Mouse (Mus musculus) liver, embryonic 16.5 days (tissue): ENCODE results near the gene Trip6. TPM values are rescaled to one million over a fixed set of nuclear protein-coding genes. Genes with fewer than 3 reads are reported as not detected.
A peak's percentile ranks its signal among the peaks of the same experiment; 100 is the strongest.

Experiments
- ATAC-seq: fragments of 200-750 bp; cut with Nextera tagmentation; 2 replicates; pipeline ENCODE4 v1.8.0; 2017; ENCODE audit warnings: low read depth, mild to moderate bottlenecking, moderate number of reproducible peaks, moderate library complexity
- H3K27ac ChIP-seq: fragments of 300-500 bp; sonication (generic); 2 replicates; pipeline ENCODE4 v1.5.1; 2014; ENCODE audit warnings: mild to moderate bottlenecking, low read length
- H3K27me3 ChIP-seq: fragments of 300-500 bp; sonication (generic); 2 replicates; pipeline ENCODE4 v1.6.1; 2014; ENCODE audit warnings: low read depth, low read length, mixed read lengths; ENCODE audit not compliant: control insufficient read depth, insufficient read depth
- H3K36me3 ChIP-seq: fragments of 300-500 bp; sonication (generic); 2 replicates; pipeline ENCODE4 v1.6.1; 2014; ENCODE audit warnings: mild to moderate bottlenecking; ENCODE audit not compliant: control insufficient read depth, insufficient read depth
- H3K4me1 ChIP-seq: fragments of 300-500 bp; sonication (generic); 2 replicates; pipeline ENCODE4 v1.6.1; 2014; ENCODE audit warnings: low read depth, low read length, mixed read lengths; ENCODE audit not compliant: control insufficient read depth
- H3K4me2 ChIP-seq: fragments of 300-500 bp; sonication (generic); 2 replicates; pipeline ENCODE4 v1.6.1; 2014; ENCODE audit warnings: low read depth, low read length, mixed read lengths
- H3K4me3 ChIP-seq: fragments of 300-500 bp; sonication (generic); 2 replicates; pipeline ENCODE4 v1.5.1; 2014; ENCODE audit warnings: low read depth, mild to moderate bottlenecking, low read length
- H3K9ac ChIP-seq: fragments of 300-500 bp; sonication (generic); 2 replicates; pipeline ENCODE4 v1.6.1; 2014; ENCODE audit warnings: low read depth, low read length
- H3K9me3 ChIP-seq: fragments of 300-500 bp; sonication (generic); replicated peaks from 2 replicates; pipeline ENCODE4 v1.6.1; 2016; ENCODE audit warnings: low read length; ENCODE audit not compliant: control insufficient read depth
- WGBS: fragments of 180-500 bp; shearing (Covaris S2); extraction: QIAGEN DNeasy Blood & Tissue Kit; methylation state at CpG from one replicate; pipeline ENCODE4 v1.1.7; 2014; ENCODE audit not compliant: insufficient replicate concordance; 5-methylcytosine and 5-hydroxymethylcytosine counted together
- microRNA-seq: library from miRNA; unstranded; fragments of <30 nt; microRNA quantifications from one replicate; pipeline ENCODE4, GENCODE M21; 2016
- polyA plus RNA-seq: library from polyadenylated mRNA; unstranded; fragments of >200 nt; fragmentation: Nextera tagmentation; extraction: Ambion mirVana; gene quantifications from 2 replicates; pipeline ENCODE4 v1.2.1, GENCODE M21; 2015

Trip6 gene
- polyA plus RNA-seq, 1 experiment from 2014 or later: 9.6 TPM

DNA sequence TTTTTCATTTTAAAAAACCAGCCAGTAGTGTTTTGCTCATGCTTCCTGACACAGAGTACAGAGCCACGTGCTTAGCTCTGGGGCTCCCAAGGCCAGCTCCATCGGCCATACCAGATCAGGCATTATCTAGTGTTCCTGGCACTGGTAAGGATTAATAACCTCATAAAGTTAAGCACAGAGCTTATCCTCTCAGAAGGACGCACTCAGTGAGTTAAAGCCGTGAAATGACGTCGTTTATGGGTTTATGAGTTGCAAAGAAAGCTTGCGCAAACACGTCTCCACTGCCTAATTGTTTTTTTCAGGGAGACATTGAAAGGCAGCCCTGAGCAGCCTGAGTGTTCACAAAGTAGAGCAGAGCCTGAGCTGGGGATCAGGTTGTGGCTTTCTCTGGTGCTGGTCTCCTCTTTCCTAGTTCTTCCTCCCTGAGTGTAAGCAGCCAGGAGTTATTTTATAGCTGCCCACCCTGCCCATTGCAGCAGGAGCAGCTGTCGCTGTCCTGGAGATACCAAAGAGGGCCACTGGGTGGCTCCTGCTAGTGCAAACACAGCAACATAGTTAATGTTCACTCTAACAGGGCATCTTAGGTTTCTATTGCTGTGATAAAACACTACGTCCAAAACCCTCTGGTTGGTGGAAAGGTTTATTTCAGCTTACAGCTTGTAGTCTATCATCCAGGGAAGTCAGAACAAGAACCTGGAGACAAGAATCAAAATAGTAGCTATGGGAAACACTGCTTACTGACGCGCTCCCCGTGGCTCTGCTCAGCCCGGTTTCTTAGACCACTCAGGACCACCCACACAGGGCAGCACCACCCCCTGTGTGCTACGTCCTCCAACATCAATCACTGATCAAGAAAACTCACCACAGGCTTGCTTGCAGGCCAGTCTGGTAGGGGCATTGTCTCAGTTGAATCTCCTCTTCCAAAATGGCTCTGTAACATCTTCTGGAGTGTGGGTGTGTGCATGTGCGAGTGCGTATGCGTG, 36.6 kb downstream of the Trip6 start:
- H3K4me1 ChIP-seq: no peaks in the 10 kb centered on the region
- H3K4me3 ChIP-seq: no peak overlapping the region
- no peaks in the 10 kb centered on the region for H3K9me3 ChIP-seq
- WGBS: 48% methylated on average over 18 of the region's 18 CpGs
- H3K9ac ChIP-seq: no peak overlapping the region
- ATAC-seq: no peak
- no peak overlapping the region for H3K27ac ChIP-seq
- H3K4me2 ChIP-seq: no peak overlapping the region
- H3K36me3 ChIP-seq: no peaks in the 10 kb centered on the region
- H3K27me3 ChIP-seq: no peaks in the 10 kb centered on the region

DNA sequence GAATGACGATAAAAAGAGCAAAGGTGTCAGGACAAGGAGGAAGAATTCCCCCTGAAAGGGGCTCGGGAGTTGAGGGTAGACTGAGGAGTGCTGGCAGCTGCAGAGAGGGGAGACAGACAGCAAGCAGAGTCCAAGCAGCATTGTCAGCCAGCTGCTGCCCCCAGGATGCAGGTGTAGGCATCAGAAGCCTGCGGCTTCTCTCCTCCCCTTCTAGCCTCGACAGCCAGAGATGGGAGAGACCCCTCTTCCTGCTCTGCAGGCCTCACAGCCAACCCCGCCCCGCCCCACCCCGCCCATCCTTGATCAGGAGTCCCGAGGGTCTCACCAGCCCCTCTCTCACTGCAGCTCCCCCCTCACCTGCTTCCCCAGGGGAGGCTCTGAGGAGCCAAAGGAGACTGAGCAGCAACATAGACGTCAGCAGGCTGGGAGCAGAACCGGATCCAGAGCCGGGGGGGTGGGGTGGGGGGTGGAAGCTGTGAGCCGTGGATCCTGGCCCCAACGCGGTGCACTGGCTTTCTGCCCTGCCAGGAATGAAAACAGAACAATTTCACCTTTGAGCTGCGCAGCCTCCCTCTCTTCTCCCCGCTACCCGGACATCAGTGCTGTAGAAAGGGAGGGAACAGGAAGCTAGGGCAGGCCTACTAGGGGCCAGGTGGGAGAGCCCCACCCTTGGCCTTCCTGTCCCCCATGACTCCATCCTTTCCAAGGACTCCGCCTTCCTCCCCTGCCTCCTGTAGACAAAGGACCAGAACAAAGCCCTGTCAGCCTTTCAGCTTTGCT, 45.9 kb downstream of the Trip6 start:
- Histone ChIP-seq H3K9ac (no peak overlapping the region), H3K36me3 (no peaks in the 10 kb centered on the region), H3K4me3 (no peak overlapping the region), H3K4me1 (peaks cover 5% of the 10 kb centered on the region), H3K27ac (no peak overlapping the region), H3K9me3 (no peaks in the 10 kb centered on the region), H3K27me3 (no peaks in the 10 kb centered on the region), H3K4me2 (no peak overlapping the region)
- ATAC-seq: peak; percentile 11; the same call in 1 of the 2 replicates
- WGBS: 16% methylated on average over 16 of the region's 18 CpGs

DNA sequence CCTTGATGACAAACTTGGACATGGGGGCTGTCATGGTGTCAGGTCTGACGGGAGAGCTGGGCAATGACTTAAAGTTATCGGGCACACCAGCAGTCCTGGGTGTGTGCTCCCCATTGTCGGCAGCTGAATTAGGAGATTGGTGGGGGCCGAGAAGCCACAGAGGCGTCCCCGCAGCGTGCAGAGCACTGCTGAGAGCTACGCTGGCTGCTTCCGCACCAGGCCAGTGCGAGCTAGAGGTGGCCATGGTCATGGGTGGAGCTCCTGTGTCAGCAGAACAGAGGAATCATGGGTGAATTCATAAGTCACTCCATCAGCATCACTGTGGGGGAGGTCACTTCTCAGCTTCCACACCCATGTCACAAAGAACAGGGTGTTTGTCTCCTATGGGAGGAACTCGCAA, 49.4 kb downstream of the Trip6 start:
- Histone ChIP-seq H3K9me3 (no peaks in the 10 kb centered on the region), H3K27ac (no peak overlapping the region), H3K4me1 (peaks cover 5% of the 10 kb centered on the region), H3K36me3 (no peaks in the 10 kb centered on the region), H3K4me2 (no peak overlapping the region), H3K9ac (no peak overlapping the region), H3K4me3 (no peak overlapping the region), H3K27me3 (no peaks in the 10 kb centered on the region)
- ATAC-seq: no peak
- WGBS: 40% methylated on average over 11 of the region's 11 CpGs

DNA sequence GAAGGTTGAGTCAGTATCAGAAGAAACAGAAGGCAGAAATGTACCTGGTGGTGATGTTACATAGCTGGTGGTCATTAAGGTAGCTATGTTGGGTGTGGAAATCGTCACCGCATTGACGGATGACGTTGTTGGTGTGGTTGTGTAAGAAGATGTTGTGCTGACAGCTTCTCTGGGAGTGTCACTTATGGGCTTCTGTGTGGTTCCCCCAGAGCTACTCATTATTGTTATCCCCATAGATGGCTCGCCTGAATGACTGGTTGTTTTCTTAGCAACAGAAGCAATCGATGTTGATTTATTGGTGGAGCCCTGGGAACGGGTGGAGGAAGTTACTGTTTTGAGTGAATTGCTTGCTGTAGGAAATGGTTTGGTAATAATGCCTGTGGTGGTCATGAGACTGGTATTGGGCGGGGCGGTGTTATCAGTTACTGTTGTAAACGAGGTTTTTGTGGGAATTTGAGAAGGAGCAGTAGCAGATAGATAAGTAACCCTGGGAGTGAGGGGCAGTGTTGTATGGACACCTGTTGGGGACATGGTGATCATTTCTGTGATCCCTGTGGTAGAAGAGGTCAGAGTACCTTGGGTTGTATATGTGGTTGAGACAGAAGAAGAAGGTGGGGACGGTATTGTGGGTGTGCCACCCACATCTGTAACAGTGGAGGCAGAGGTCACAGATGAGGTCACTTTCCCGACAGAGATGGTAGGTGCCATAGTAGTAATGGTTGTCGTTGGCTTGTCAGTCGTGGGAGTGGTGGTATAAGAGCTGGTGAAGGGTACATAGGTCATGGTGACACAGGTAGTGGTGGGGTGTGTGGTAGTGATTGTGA, 50.1 kb downstream of the Trip6 start:
- no peaks in the 10 kb centered on the region for H3K27me3 ChIP-seq
- H3K4me3 ChIP-seq: no peak overlapping the region
- H3K36me3 ChIP-seq: no peaks in the 10 kb centered on the region
- no peaks in the 10 kb centered on the region for H3K9me3 ChIP-seq
- no peak for ATAC-seq
- H3K4me1 ChIP-seq: peaks cover 5% of the 10 kb centered on the region
- no peak overlapping the region for H3K9ac ChIP-seq
- no peak overlapping the region for H3K4me2 ChIP-seq
- H3K27ac ChIP-seq: no peak overlapping the region
- WGBS: 30% methylated on average over 14 of the region's 14 CpGs

Small RNA genes lying within 50 kb of the gene (microRNA-seq; reads per million reads assigned to microRNA genes)
- gene Mir7036 (not detected), gene Mir8116 (not detected)

Other genes starting within 250 kb of the Trip6 start
- gene Serpine1, start 242.1 kb downstream of the Trip6 start, polyA plus RNA-seq: 0.30 and 0.34 TPM in 2 replicates
- gene Trim56, start 198.2 kb downstream of the Trip6 start, polyA plus RNA-seq: 13.7 and 13.8 TPM in 2 replicates
- gene Muc3, start 165.1 kb downstream of the Trip6 start, polyA plus RNA-seq: not detected in 2 replicates
- 0.06 and 0.14 TPM in 2 replicates for gene Muc3a, start 102.0 kb downstream of the Trip6 start, polyA plus RNA-seq
- 14.4 and 18.6 TPM in 2 replicates for gene Ache, start 26.9 kb downstream of the Trip6 start, polyA plus RNA-seq
- gene Ufsp1, start 19.8 kb downstream of the Trip6 start, polyA plus RNA-seq: 7.0 and 7.8 TPM in 2 replicates
- 68.0 and 69.7 TPM in 2 replicates for gene Srrt, start 6.7 kb downstream of the Trip6 start, polyA plus RNA-seq
- 2.8 and 3.0 TPM in 2 replicates for gene Slc12a9, start 19.2 kb upstream of the Trip6 start, polyA plus RNA-seq
- 7.3 and 9.1 TPM in 2 replicates for gene Ephb4, start 35.7 kb upstream of the Trip6 start, polyA plus RNA-seq
- 0.07 and 0.11 TPM in 2 replicates for gene Zan, start 162.7 kb upstream of the Trip6 start, polyA plus RNA-seq
- gene Pop7, start 188.1 kb upstream of the Trip6 start, polyA plus RNA-seq: 28.1 and 28.3 TPM in 2 replicates
- gene Gigyf1, start 204.1 kb upstream of the Trip6 start, polyA plus RNA-seq: 2.8 and 3.1 TPM in 2 replicates
- gene Epo, start 218.8 kb upstream of the Trip6 start, polyA plus RNA-seq: 0.81 and 1.2 TPM in 2 replicates
- 125 and 127 TPM in 2 replicates for gene Gnb2, start 219.1 kb upstream of the Trip6 start, polyA plus RNA-seq
- 0.05 TPM in 1 of 2 replicates, not detected in the other for gene Actl6b, start 239.1 kb upstream of the Trip6 start, polyA plus RNA-seq